Mouse (Mus musculus) midbrain, embryonic 10.5 days (tissue): ENCODE measurements around the gene Arl4c. TPM values are rescaled to one million over a fixed set of nuclear protein-coding genes. Genes with fewer than 3 reads are reported as not detected.
A peak's percentile ranks its signal among the peaks of the same experiment; 100 is the strongest.

Source experiments
- DNase-seq: peaks from one replicate; pipeline ENCODE4 v3.0.0-alpha.2; 2017; ENCODE audit warnings: low spot score
- H3K27ac ChIP-seq: fragments of 300-500 bp; sonication (generic); replicated peaks from 2 replicates; pipeline ENCODE4 v1.5.1; 2016; ENCODE audit warnings: mild to moderate bottlenecking
- H3K27me3 ChIP-seq: fragments of 300-500 bp; sonication (generic); 2 replicates; pipeline ENCODE4 v1.6.1; 2016; ENCODE audit warnings: low read depth, mild to moderate bottlenecking; ENCODE audit not compliant: poor library complexity, severe bottlenecking
- H3K36me3 ChIP-seq: fragments of 300-500 bp; sonication (generic); 2 replicates; pipeline ENCODE4 v1.6.1; 2016; ENCODE audit warnings: mild to moderate bottlenecking, moderate library complexity
- H3K4me1 ChIP-seq: fragments of 300-500 bp; sonication (generic); 2 replicates; pipeline ENCODE4 v1.6.1; 2016
- H3K4me3 ChIP-seq: fragments of 300-500 bp; sonication (generic); 2 replicates; pipeline ENCODE4 v1.5.1; 2016; ENCODE audit warnings: mild to moderate bottlenecking, moderate library complexity
- H3K9me3 ChIP-seq: fragments of 300-500 bp; sonication (generic); replicated peaks from 2 replicates; pipeline ENCODE4 v1.6.1; 2016; ENCODE audit warnings: mild to moderate bottlenecking
- WGBS: fragments of 180-500 bp; shearing (Covaris S2); methylation state at CpG from one replicate; pipeline ENCODE4 v1.1.7; 2016; 5-methylcytosine and 5-hydroxymethylcytosine counted together
- polyA plus RNA-seq: library from polyadenylated mRNA; unstranded; fragments of >200 nt; fragmentation: Nextera tagmentation; extraction: Ambion mirVana; gene quantifications from 2 replicates; pipeline ENCODE4 v1.2.1, GENCODE M21; 2016

The Arl4c gene
- polyA plus RNA-seq, 1 experiment from 2014 or later = 18.6 TPM

DNA sequence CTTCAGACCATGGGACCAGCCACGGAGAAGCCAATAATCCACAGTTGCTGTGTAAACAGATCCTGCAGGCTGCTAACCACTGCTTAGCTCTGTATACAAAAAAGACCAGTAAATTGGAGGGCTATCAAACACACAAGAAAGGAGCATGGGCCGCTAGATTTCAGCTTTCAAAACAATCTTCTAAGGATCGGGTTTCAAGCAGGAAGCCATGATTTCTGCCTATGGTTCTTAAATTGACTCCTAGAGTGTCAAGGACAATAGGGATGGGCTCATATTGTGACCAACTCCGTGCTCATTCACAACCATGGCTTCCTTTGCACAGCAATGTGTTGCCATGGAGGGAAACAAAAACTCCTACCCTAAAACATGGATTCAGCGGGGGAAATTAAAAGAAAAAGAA lies 3.1 kb downstream of the Arl4c start:
- peak; percentile 26 for DNase-seq
- WGBS = 12% methylated on average over 5 of the region's 5 CpGs
- peaks cover 44% of the 10 kb centered on the region for H3K4me1 ChIP-seq
- peaks cover 15% of the 10 kb centered on the region for H3K27me3 ChIP-seq
- peaks cover 29% of the 10 kb centered on the region for H3K36me3 ChIP-seq
- no peaks in the 10 kb centered on the region for H3K9me3 ChIP-seq
- H3K4me3 ChIP-seq = peak overlapping the region; percentile 96
- H3K27ac ChIP-seq = peak overlapping the region; percentile 98

DNA sequence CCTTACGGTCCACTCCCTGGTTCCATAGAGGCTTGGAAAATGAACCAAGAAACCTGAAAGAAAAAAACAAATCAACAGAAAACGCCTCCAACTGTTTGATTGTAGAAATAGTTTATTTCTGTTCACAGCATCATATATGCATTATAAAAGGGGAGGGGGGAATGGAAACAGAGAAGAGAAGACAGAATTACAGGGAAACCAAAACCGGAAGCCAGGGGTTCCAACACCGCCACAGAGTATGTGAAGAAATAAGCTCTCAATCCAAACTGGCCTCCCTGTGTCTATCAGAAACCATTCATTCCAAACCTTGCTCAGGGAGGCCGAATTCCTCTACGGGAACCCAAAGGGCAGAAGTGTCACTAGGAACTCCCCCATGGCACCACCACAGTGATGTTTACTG lies 3.9 kb downstream of the Arl4c start:
- Histone ChIP-seq H3K4me3 (peak overlapping the region; percentile 96), H3K27me3 (peaks cover 7% of the 10 kb centered on the region), H3K9me3 (no peaks in the 10 kb centered on the region), H3K4me1 (peaks cover 44% of the 10 kb centered on the region), H3K36me3 (peaks cover 29% of the 10 kb centered on the region), H3K27ac (peak overlapping the region; percentile 98; the same call in 1 of the 2 replicates)
- 88% methylated on average over 6 of the region's 6 CpGs for WGBS
- no peak for DNase-seq

DNA sequence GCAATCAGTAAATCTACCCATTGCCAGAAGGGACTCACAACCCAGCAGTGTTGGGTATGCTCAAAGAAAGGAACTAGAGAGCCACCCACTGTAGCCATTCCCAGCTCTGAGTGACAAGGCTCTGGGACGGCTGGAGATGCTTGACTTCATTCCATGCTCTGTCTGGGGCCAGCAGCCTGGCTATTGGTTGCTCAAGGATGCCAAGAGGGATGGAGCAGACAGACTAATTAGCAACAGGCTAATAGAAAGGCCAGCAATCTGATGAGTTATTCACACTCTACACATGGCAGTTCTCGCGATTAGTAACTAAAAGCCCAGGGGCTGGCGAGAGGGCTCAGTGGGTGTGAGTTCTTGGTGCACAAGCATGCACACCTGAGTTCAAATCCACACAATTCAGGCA lies 5.6 kb downstream of the Arl4c start:
- H3K27ac ChIP-seq = no peak overlapping the region
- H3K27me3 ChIP-seq = no peaks in the 10 kb centered on the region
- peaks cover 29% of the 10 kb centered on the region for H3K36me3 ChIP-seq
- peaks cover 36% of the 10 kb centered on the region for H3K4me1 ChIP-seq
- 78% methylated on average over 4 of the region's 4 CpGs for WGBS
- no peak for DNase-seq
- H3K4me3 ChIP-seq = no peak overlapping the region
- no peaks in the 10 kb centered on the region for H3K9me3 ChIP-seq

- DNase-seq = no peak
- H3K27me3 ChIP-seq = 0 out of 2 replicates have a peak, but pooled peaks cover 4% of the 10 kb centered on the region
- H3K9me3 ChIP-seq = no peaks in the 10 kb centered on the region
- 91% methylated on average over 10 of the region's 10 CpGs for WGBS
- H3K4me1 ChIP-seq = peaks cover 36% of the 10 kb centered on the region
- no peak overlapping the region for H3K27ac ChIP-seq
- peaks cover 29% of the 10 kb centered on the region for H3K36me3 ChIP-seq
- no peak overlapping the region for H3K4me3 ChIP-seq
Observed at GRCm38 (mm10) chr1:88694353-88694752, 7.7 kb downstream of the Arl4c start.

DNA sequence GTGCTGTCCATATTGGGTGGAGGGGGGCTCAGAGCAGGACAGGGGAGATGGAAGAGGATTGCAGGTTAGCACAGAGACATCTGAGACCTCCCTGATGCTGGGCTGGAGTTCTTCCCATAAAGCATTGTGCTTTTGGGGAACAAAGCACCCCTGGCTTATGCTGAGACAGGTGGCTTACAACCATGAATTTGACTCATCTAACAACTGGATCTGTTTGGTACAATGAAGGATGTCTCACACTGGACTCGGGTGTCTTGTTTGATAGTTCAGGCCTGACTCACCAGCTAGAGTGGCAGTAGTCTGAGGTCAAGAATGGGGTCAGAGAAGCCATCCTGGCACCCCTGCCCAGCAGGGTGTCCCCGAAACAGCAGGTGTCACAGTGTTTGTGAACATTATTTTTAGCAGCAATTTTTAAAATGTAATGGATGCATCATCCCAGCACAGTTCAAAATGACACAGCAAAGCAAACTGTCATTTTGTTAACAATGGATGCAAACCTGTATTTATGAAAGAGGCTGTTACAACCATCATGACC lies 9.7 kb downstream of the Arl4c start:
- no peak overlapping the region for H3K4me3 ChIP-seq
- 0 out of 2 replicates have a peak, but pooled peaks cover 4% of the 10 kb centered on the region for H3K27me3 ChIP-seq
- no peaks in the 10 kb centered on the region for H3K9me3 ChIP-seq
- peak overlapping the region; percentile 46; the same call in 1 of the 2 replicates for H3K27ac ChIP-seq
- 73% methylated on average over 2 of the region's 2 CpGs for WGBS
- H3K36me3 ChIP-seq = peaks cover 17% of the 10 kb centered on the region
- H3K4me1 ChIP-seq = peaks cover 16% of the 10 kb centered on the region
- DNase-seq = no peak

DNA sequence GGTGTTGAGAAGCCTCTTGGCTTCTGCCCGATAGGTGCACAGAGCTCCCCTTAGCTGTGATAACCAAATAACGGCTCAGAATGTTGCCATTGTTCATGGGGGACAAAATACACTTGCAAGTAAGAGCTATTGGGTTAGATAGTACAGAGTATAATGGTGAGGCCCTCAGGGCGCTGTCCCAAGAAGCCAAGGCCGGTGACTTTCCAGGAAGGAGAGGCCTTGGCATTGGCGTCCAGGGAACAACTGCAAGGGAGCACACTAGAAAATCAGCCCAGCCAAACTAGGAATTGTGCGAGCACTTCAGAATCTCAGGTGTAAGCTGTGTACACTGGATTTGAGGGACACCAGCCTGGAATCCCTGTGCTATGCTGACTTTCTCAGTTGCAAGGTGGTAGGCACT lies 11.4 kb downstream of the Arl4c start:
- Histone ChIP-seq H3K36me3 (0 out of 2 replicates have a peak, but pooled peaks cover 6% of the 10 kb centered on the region), H3K4me3 (no peak overlapping the region), H3K9me3 (no peaks in the 10 kb centered on the region), H3K27me3 (0 out of 2 replicates have a peak, but pooled peaks cover 4% of the 10 kb centered on the region), H3K4me1 (peaks cover 16% of the 10 kb centered on the region), H3K27ac (0 out of 2 replicates have a peak overlapping the region, but pooled peaks have one; percentile 38)
- no peak for DNase-seq
- WGBS = 91% methylated on average over 6 of the region's 6 CpGs

- Histone ChIP-seq H3K4me1 (peaks cover 6% of the 10 kb centered on the region), H3K4me3 (no peak overlapping the region), H3K27ac (no peak overlapping the region), H3K27me3 (no peaks in the 10 kb centered on the region), H3K36me3 (no peaks in the 10 kb centered on the region), H3K9me3 (no peaks in the 10 kb centered on the region)
- WGBS = 84% methylated on average over 1 of the region's 1 CpGs
- no peak for DNase-seq
Observed at GRCm38 (mm10) chr1:88684765-88685164, 17.3 kb downstream of the Arl4c start.

DNA sequence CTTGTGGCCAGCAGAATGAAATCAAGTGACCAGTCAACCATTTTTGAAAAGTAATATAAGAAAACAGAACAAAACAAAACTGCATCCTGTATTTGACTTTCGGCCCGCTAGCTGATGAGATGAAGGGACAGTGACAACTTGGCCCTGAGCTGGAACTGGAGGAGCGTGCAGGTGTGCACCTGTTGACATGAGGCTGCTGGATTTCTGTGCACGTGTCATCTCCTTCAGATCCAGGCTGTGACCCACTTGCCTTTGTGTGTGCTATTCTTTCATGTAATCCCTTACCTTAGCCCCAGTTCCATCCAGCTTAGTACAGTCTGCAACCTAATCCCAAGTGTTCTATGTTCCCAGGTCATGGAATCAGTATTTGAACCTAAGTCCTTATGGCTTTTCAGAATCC lies 20.4 kb downstream of the Arl4c start:
- peaks cover 14% of the 10 kb centered on the region for H3K4me1 ChIP-seq
- 91% methylated on average over 4 of the region's 4 CpGs for WGBS

GRCm38 (mm10) chr1:88680804-88681203 lies 21.2 kb downstream of the Arl4c start:
- no peak overlapping the region for H3K4me3 ChIP-seq
- WGBS = 82% methylated on average over 3 of the region's 3 CpGs
- no peaks in the 10 kb centered on the region for H3K9me3 ChIP-seq
- no peaks in the 10 kb centered on the region for H3K36me3 ChIP-seq
- no peak overlapping the region for H3K27ac ChIP-seq
- no peak for DNase-seq
- peaks cover 14% of the 10 kb centered on the region for H3K4me1 ChIP-seq
- no peaks in the 10 kb centered on the region for H3K27me3 ChIP-seq

More for the DNA sequence above, 20.4 kb downstream of the Arl4c start:
- no peak overlapping the region for H3K4me3 ChIP-seq
- no peak overlapping the region for H3K27ac ChIP-seq
- H3K36me3 ChIP-seq = no peaks in the 10 kb centered on the region
- H3K9me3 ChIP-seq = no peaks in the 10 kb centered on the region
- DNase-seq = no peak
- H3K27me3 ChIP-seq = no peaks in the 10 kb centered on the region

DNA sequence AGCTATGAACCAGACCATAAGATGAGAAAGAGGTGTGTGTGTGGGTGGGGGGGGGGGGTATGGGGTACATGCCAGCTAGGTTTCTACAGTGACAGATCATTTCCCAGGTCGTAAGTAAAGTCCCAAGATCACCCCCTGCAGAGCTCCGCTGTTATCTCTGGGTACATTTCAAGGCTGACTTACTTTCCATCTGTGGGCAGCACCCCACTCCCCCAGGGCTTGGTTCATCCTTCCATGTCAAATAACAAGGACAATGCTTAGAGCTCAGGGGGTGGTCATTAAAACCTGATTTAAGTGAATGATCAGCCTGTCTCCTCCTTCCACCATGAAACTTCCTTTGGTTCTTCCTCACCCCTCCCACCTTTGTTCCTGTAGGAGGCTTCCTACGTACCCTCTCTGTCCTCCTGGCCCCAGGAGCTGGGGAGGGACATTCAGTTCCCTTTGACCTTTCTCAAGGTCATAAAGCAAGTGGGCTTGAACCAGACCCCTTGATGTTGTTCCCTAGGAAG lies 23.7 kb downstream of the Arl4c start:
- DNase-seq = no peak
- 37% methylated on average over 3 of the region's 3 CpGs for WGBS
- Histone ChIP-seq H3K9me3 (no peaks in the 10 kb centered on the region), H3K36me3 (no peaks in the 10 kb centered on the region), H3K4me1 (peaks cover 14% of the 10 kb centered on the region), H3K27ac (no peak overlapping the region), H3K4me3 (no peak overlapping the region), H3K27me3 (no peaks in the 10 kb centered on the region)

DNA sequence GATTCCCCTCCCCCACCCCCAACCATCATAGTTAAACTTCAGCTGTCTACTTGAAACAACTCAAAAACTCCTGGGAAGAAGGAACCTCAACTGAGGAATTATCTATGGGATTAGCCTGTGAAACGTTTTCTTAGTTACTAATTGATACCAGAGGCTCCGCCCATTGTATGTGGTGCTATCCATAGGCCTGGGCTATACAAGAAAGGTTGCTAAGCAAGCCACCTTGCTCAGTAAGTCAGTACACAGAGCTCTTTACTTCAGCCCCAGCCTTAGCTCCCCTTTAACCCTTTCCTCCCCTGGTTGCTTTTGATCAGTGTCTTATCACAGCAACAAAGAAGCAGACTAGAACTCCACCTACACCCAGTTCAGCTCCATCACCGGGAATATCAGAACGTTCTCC lies 31.2 kb downstream of the Arl4c start:
- H3K36me3 ChIP-seq = no peaks in the 10 kb centered on the region
- peaks cover 20% of the 10 kb centered on the region for H3K27me3 ChIP-seq
- H3K4me1 ChIP-seq = peaks cover 64% of the 10 kb centered on the region
- H3K9me3 ChIP-seq = no peaks in the 10 kb centered on the region
- WGBS = 37% methylated on average over 4 of the region's 4 CpGs
- H3K27ac ChIP-seq = peak overlapping the region; percentile 88
- H3K4me3 ChIP-seq = no peak overlapping the region
- no peak for DNase-seq

DNA sequence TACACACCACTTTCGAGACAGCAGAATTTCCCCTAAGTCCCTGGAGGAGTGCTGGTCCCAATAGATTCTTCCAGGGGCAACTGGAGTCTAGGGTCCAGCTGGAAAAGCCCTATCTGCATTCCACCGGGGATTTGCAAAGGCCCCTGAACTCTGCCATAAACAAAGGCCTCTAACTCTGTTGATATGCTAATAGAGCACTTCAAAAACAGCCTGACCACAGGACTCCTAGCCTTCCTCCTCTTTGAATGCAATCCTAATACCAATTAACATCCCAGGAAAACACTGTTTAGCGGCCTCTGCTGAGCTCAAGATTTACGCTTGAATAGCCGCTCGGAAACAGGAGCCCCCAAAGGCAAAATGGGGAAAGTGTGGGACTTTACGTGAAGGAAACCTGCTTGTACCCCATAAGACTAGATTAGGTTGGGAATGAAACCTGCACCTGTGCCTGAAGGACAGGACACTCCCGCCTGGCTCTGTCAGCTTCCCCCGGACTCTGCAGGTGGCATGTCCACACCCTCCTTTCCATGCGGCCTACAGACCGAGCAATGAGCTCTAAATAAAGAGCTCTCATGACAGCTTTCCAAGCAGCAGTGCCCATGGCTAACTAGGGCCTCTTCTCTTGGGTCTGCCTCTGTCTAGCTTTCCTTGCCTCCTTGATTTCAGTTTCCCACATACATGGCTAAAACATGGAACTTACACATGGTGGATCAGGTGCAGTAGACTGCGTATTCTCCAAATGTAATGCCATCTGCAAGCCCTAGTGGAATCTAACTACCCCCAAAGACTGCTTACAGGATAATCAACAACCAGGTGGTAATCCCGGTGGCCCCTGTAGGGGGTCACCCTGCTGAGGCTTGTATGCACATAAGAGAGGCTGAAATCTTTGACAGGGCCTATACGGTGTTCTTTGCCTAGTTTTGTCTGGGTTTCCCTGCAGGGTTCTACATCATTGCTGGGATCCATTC lies 32.9 kb downstream of the Arl4c start:
- Histone ChIP-seq H3K9me3 (no peaks in the 10 kb centered on the region), H3K4me1 (peaks cover 74% of the 10 kb centered on the region), H3K27me3 (peaks cover 24% of the 10 kb centered on the region), H3K4me3 (peak overlapping the region; percentile 39), H3K27ac (peak overlapping the region; percentile 88), H3K36me3 (no peaks in the 10 kb centered on the region)
- peak; percentile 79 for DNase-seq
- WGBS = 5% methylated on average over 14 of the region's 14 CpGs

DNA sequence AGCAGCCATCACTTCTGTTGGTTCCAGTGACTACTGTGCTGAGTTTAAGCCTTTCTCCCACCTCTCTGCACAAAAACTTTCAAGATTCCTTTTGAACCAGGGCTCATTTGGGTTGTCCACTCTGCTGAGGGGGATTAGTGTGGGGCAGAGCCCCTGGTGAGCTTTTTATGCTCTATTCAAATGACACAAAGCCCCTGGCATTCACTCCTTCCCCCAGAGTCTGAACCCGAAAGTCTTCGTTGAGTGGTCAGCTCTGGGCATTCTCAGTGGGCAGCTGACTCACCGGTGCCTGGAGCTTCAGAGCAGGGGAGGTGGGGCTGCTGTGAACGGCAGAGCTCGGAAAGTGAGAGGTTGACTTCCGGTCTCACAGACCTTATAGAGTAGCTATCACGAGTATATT lies 33.7 kb downstream of the Arl4c start:
- Histone ChIP-seq H3K9me3 (no peaks in the 10 kb centered on the region), H3K4me3 (peak overlapping the region; percentile 39), H3K4me1 (peaks cover 74% of the 10 kb centered on the region), H3K27ac (peak overlapping the region; percentile 88), H3K27me3 (peaks cover 24% of the 10 kb centered on the region), H3K36me3 (no peaks in the 10 kb centered on the region)
- DNase-seq = peak; percentile 79
- WGBS = 2% methylated on average over 7 of the region's 7 CpGs
